Mouse (Mus musculus): ENCODE measurements at regions not wholly inside any gene's neighbourhood (a gene's known extent, or its start where the extent isn't known, plus 50 kb on each side); places are given as distances from the start of the nearest gene placed in this dataset.

GRCm38 (mm10) chr10:92170856-92171255, 551.4 kb downstream of the Nedd1 start:
- TF ChIP-seq ZC3H11A (IDR thresholded peaks at IDR 0.05; ENCODE audit: borderline replicate concordance, low read depth, low read length) (no peak), CHD2 (IDR thresholded peaks at IDR 0.05; ENCODE audit: low read depth, low read length) (no peak), ZNF384 (IDR thresholded peaks at IDR 0.05; ENCODE audit: low read depth, low read length) (no peak), MAFK (IDR thresholded peaks at IDR 0.05; ENCODE audit: insufficient read depth, low read depth, low read length) (no peak)

Measured in ES-E14 (cell line).